Mouse (Mus musculus) right cerebral cortex, postnatal 10 days (tissue): ENCODE measurements around the gene Daglb.

Experiments used
- DNase-seq, 2 experiments: peaks; one replicate each; pipeline ENCODE4 v3.0.0; 2021; ENCODE audit warnings: low spot score in 2 of 2

Gene Daglb

DNA sequence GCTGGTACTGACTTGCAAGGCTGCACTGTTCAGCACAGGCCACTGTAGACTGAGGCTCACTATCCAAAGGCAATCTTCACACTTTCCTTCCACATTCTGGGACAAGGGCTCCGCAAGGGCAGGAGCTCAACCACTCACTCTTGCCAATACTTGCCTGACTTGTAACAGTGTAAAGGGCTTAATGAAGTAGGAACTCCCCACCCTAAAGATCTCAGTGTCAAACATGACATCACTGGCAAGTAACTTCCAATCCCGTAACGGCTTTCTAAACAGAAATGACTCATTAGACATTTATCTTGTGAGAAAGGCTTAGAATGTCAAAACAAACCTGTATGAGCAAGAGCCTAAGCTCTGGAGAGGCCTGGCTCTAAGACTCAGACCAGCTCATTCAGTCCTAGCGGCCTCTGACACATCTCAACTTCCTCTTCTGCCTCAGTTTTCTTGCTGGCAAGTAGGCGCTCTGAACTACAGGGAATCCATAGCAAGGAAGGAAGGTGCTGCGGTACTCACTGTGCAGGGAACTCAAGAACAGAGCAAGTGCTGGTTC is 53.7 kb downstream of the Daglb start:
- DNase-seq: no peak

DNA sequence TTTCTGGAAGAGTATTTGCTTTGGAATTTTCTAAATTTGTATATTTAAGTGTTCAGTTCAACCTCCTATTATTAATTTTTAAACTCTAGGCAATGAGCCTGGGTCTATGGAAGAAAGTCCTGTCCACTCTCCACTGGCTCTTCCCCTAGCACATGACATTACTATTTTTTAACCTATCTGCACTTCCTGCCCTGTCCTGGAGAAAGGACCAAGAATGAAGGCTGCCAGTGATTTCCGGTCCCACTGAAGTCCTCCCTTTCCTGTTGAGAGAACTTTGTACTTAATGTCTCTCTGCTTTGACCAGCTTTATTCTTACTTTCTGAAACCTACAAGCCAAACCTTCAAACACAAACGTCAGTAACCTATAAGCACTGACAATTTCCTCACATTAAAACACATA is 56.0 kb downstream of the Daglb start:
- no peak for DNase-seq

DNA sequence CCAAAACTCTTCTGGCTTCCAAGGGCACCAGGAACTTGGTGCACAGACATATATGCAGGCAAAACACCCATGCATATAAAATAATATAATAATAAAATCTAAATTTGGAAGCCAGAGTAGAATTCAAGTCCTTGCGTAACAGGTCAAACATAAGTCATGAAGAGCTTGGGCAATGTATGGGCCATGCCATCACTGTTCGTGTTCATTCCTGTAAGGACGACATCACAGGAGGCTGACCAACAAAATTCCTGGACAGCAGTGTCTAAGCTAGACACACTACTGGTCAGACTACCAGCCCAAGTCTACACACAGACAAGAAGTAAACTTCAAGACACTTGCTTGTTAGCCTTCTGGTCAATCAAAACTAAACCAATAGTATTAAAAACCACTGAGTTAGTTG is 58.5 kb downstream of the Daglb start:
- no peak for DNase-seq

GRCm38 (mm10) chr5:143525454-143526225 is 61.3 kb downstream of the Daglb start:
- no peak for DNase-seq

DNA sequence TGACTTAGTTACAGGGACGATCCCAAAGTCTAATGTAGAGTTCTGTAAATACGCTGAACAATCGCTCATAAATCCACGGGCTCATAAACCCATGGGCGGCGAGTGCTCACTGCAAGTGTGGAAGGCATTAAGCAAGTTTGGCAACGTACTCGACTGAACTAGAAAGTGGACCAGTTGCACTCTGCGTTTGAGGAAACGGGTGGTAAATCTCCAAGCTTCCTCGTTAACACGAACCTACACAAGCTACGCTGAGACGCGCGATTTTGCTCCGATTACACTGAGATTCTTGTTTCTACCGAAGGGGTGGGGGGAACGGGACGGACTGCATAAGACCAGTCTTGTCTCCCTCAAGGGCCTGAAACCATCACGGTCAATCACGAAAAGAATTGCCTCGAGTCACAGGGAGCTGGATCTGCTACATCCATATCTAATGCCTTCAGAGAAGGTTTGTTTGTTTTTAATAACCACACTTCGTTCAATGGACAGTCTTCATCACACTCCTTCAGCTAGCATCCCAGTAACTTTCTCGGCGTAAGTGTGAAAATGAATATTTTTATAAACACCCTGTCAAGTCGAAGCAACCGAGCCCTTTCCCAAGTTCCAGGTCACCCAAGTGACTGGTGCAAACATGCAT is 62.4 kb downstream of the Daglb start:
- peak; percentile 51 to 64 for DNase-seq

GRCm38 (mm10) chr5:143527486-143528307 is 63.3 kb downstream of the Daglb start, which contains the start of gene Rac1:
TSS of gene Rac1 (minus strand) at chr5:143528036.
- DNase-seq: peak; percentile 97 to 98

GRCm38 (mm10) chr5:143528308-143528683 is 63.9 kb downstream of the Daglb start:
- no peak for DNase-seq

GRCm38 (mm10) chr5:143530715-143531114 is 66.3 kb downstream of the Daglb start:
- no peak for DNase-seq

GRCm38 (mm10) chr5:143534922-143535321 is 70.5 kb downstream of the Daglb start:
- DNase-seq: no peak

- no peak for DNase-seq
Observed at GRCm38 (mm10) chr5:143537022-143537421, 72.6 kb downstream of the Daglb start.

GRCm38 (mm10) chr5:143539111-143539510 is 74.7 kb downstream of the Daglb start:
- no peak for DNase-seq

DNA sequence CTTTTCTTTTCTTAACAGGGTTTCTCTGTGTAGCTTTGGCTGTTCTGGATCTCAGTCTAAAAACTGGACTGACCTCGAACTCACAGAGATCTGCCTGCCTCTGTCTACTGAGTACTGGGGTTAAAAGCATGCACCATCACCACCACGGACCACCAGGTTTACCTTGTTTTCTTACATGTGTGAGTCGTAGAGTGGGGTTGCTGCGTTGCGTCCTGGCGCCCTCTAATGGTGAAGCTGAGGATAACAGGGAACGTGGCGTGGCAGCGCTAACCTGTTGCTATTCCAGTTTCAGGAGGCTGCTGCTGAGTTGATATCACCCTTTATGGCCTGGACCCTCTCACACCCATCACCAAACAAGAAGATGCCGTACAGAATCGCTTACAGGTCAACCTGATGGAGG is 83.0 kb downstream of the Daglb start:
- DNase-seq: peak; percentile 71 to 72

DNA sequence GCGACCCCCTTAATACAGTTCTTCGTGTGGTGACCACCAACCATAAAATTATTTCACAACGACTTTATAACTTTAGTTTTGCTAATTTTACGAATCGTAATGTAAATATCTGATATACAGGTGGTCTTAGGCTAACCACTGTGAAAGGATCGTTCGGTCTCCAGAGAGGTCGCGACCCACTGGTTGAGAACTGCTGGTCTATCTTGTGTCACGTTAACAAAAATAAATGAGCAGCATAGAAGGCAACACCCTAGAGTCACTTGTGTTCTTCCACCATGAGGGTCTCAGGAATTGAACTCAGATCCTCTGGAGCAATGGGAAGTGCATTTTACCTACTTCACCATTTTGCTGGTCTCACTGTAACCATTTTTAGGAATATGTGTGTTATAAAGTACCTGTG is 83.5 kb downstream of the Daglb start:
- no peak for DNase-seq

GRCm38 (mm10) chr5:143548401-143548846 is 84.0 kb downstream of the Daglb start:
- peak; percentile 97 to 98 for DNase-seq

GRCm38 (mm10) chr5:143548922-143549321 is 84.5 kb downstream of the Daglb start:
- peak; percentile 41 to 48 for DNase-seq

- DNase-seq: peak; percentile 68 to 74
Observed at GRCm38 (mm10) chr5:143552911-143553310, 88.5 kb downstream of the Daglb start.

- DNase-seq: no peak
Observed at GRCm38 (mm10) chr5:143555233-143555632, 90.8 kb downstream of the Daglb start.
